Mouse (Mus musculus) T-helper 17 cell (primary cell): ENCODE measurements around the gene Lpp.

Source experiments
- in situ Hi-C, 2 experiments: fragments of 300-600 bp; cut with MboI, MseI; formaldehyde crosslinking; loops; 1 replicate in 1 of 2; 2 replicates in 1 of 2; pipeline ENCODE4 v1.15.1; 2025; ENCODE audit warnings: high pct_unique_total_duplicates in 2 of 2

The Lpp gene

GRCm38 (mm10) chr16:24766596-24766995, 373.3 kb downstream of the Lpp start:
- in situ Hi-C loops: no loop called here

DNA sequence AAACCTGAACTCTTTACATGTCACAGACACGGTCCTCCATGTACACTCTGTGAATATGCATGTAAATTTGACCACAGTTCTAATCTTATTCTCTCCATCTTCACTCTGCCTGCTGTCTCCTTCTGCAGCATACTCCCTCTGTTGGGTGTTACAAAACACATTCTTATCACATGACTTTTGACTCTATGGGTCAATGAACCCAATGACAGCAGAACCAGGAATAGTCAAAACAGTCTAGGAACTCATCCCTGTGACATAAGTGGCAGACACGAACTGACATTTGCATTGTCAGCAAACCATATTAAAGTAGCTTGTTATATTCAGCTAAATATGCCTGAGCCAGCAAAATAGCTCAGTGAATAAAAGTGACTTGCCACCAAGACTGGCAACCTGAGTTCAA, 383.7 kb downstream of the Lpp start:
- in situ Hi-C loops: no loop called here

DNA sequence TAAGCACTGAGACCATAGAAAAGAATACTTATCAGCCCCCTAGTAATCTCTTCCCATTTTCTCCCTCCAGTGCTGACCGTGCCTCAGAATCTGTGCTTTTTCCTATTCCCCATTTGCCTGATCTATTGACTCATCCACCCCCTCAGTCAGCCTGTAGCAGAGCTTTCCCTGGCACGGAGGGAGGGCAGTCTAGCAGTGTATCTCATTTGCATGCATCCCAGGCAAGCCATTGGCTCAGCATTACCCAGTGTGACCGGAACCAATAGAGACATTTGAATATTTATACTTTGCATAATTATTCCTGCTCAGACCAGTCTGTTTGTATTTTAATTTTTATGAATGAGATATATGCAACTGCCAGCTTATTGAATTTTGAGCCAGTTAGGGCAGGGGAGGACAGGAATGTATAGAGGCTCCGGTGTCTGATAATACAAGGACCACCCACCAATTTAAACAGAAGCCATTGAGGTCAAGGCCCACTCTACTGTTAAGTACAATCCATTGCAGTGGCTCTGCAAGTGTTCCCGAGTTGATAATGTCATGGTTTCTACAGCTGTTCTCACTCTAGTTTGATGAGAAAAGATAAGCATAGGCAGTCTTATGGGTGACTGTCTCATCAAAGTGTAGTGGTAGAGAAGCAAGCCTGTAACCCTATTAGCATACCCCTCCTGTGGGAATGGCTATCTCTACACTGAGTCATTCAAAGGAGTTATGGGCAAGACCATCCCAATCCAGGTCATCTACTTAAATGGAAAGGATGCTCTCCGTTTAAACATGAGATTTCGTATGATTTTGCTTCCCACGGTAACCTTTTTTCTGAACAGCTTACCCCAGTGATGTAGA, 385.3 kb downstream of the Lpp start:
- in situ Hi-C loops: no loop called here

- in situ Hi-C loops: no loop called here
These were observed 387.2 kb downstream of the Lpp start for GRCm38 (mm10) chr16:24780545-24780944.

- in situ Hi-C loops: no loop called here
These were observed 388.6 kb downstream of the Lpp start for GRCm38 (mm10) chr16:24781922-24782321.

GRCm38 (mm10) chr16:24785651-24786050, 392.3 kb downstream of the Lpp start:
- in situ Hi-C loops: no loop called here

GRCm38 (mm10) chr16:24788973-24789372, 395.7 kb downstream of the Lpp start:
- in situ Hi-C loops: no loop called here

- in situ Hi-C loops: no loop called here
These were observed 398.1 kb downstream of the Lpp start for GRCm38 (mm10) chr16:24791387-24791786.

DNA sequence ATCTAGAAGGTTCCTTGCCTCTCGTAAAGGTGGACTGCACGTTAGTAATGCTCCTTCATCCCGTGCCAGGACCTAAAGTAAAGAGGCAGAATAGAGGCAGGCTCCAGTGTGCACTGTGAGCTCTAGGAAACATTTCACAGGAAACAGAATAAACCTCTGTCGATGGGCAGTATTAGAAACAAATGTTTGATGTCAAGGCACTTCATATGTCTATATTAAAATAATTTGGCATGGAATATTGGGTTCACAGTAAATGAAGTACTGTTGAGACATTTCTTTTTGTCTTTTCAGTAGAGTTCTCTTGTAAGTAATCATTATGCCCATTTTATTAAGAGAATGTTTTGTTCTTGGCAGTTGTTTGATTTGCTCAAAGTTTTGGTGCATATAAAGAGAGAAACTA, 398.7 kb downstream of the Lpp start:
- in situ Hi-C loops: no loop called here

GRCm38 (mm10) chr16:24792836-24793235, 399.5 kb downstream of the Lpp start:
- in situ Hi-C loops: no loop called here

GRCm38 (mm10) chr16:24794665-24795064, 401.4 kb downstream of the Lpp start:
- in situ Hi-C loops: no loop called here

DNA sequence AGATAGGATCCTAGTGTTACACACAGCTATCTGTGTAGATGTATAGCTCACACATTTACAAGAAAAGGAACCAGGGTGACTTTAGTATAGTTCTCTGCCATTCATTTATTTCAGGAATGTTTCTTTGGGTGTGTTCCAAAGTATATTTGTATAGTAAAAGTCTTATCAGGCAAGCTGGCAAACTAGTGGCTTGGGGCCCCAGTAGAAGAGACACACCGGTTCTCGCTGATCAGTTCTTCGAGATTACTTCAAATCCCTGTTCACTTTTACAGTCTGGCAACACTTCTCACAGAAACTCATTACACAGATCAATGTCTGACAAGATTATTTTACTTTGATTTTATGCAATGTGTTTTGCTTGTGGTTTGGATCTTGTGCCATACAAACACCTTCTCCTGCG, 408.0 kb downstream of the Lpp start:
- in situ Hi-C loops: no loop called here

DNA sequence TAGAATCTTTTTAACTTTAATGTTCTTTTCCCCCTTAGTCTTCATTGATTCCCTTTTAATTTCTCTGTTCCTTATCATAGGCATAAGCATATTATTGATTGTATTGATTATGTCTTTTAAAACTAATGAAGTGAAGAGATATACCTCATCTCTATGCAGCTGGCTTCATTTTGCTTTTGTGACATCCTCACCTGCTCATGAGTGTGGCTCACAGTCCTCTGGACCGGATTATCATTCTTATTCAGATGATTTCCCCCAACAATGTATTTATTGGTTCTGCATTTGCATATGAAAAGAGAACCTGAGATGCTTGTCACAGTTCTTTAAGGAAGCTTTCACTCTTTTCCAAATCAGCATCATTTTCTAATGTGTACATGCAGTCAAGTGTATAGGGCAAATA, 408.5 kb downstream of the Lpp start:
- in situ Hi-C loops: no loop called here

GRCm38 (mm10) chr16:24806093-24806492, 412.8 kb downstream of the Lpp start:
- in situ Hi-C loops: no loop called here

DNA sequence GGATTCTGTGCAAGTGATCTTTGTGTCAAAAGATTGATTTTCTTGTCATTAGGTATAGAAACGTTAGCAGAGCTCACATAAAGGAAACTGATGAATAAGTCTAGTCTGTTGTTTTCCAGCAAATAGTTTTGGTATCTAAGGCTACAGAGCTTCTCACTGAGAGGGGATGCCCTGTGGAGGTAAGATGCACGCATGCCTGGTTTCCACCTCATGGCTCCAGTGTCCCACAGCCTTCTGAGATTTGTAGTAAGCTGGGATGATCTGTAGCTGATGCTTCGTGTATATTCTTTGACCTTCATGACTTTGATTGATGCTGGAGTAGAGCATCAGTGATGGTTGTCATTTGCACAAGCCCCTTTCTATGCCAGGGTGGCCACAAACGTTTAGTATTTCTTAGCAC, 414.3 kb downstream of the Lpp start:
- in situ Hi-C loops: no loop called here

DNA sequence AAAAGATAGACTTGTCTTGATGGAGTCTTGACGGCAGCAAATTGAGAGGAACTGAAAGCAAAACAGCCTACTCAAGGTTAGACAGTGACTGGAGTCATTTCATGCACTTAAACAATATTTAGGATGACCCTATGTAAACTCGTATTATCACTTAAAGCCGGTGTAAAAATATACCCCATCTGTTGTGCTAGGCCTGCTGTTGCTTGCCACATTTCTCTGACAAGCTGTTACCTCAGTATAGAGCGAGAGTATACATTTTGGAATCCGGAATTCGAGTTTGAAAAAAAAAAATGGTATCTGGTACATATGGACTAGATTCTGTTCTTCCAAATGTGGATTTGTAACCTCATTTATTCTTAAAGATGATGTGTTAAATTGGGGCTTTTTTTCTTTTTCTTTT, 416.5 kb downstream of the Lpp start:
- in situ Hi-C loops: no loop called here

GRCm38 (mm10) chr16:24816621-24817020, 423.3 kb downstream of the Lpp start:
- in situ Hi-C loops: no loop called here

GRCm38 (mm10) chr16:24817381-24817780, 424.1 kb downstream of the Lpp start:
- in situ Hi-C loops: no loop called here

DNA sequence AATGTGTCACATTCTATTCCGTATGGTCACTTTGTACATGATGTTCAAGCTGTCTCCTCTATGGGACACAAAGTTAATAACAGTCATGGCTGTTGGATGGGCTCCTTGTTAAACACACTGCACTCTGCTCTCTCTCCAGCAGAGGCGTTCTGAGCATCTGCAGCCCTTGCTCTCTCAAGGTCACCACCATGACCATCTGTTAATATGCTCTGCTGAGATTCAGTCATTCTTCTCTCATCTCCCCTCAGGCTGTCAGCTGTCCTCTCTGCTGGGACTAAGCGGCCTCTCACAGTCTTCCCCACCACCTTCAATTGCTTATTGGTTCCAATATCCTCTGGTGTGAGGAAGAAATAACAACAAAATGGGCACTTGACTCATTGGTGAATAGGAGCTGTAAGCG, 425.8 kb downstream of the Lpp start:
- in situ Hi-C loops: no loop called here

- in situ Hi-C loops: no loop called here
These were observed 429.0 kb downstream of the Lpp start for GRCm38 (mm10) chr16:24822182-24822875.

GRCm38 (mm10) chr16:24822918-24823317, 429.6 kb downstream of the Lpp start:
- in situ Hi-C loops: no loop called here

DNA sequence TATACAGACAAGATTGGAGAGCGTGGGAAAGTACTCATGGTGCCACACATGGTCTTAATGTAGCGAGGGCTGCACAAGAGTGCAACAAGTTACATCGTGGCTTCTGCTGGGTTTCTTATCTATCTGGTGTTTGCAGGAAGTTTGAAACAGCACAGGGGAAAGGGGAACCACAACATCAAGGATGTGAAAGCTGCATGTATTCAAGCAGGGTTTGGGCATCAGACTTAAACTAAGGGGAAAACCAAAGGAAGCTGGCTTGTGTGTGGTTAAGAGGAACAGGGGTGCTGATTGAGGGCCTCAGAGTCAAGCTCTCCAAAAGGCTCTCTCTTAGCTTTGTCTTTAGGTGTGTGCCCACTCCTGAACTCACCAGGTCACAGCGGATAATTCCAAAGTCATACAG, 433.1 kb downstream of the Lpp start:
- in situ Hi-C loops: loop anchor here in 1 of 2 experiments (5.0 kb wide), 1 partner anchor 416 kb away; no protein-coding TSS in a partner anchor
